ENCODE assay signal across 8 mouse cellular contexts in genomic region chr8:109778993-109779421, GRCm38 (mm10). TPM values are rescaled to one million over a fixed set of nuclear protein-coding genes. Genes with fewer than 3 reads are reported as not detected.
DNase-seq lines count a peak whose midpoint lies in the region; ATAC-seq lines count a peak whose summit lies in the region.

No protein-coding gene starts in this region.

- peak overlapping the region; percentile 97 for H3K4me2 ChIP-seq in forebrain, embryonic 16.5 days (ENCODE audit: low read length)
- H3K4me2 ChIP-seq in kidney, embryonic 15.5 days: peak overlapping the region; percentile 86

- peak; percentile 56; the same call in 1 of the 2 replicates for ATAC-seq in forebrain, embryonic 16.5 days
- peak; percentile 69 for ATAC-seq in kidney, embryonic 15.5 days (replicated peaks; ENCODE audit: low FRiP score)
- ATAC-seq in megakaryocyte, adult 5-6 weeks (ENCODE audit: poor library complexity, severe bottlenecking): peak; percentile 9

- under 1% methylated on average over 32 of the region's 32 CpGs for whole genome bisulfite sequencing in forebrain, embryonic 16.5 days
- 0% methylated on average over 32 of the region's 32 CpGs for WGBS in kidney, embryonic 15.5 days

- no peaks in the 10 kb centered on the region for H3K36me3 ChIP-seq in forebrain, embryonic 16.5 days (ENCODE audit: control insufficient read depth, insufficient read depth)
- H3K36me3 ChIP-seq in kidney, embryonic 15.5 days: no peaks in the 10 kb centered on the region

- peaks cover 25% of the 10 kb centered on the region for H3K4me1 ChIP-seq in forebrain, embryonic 16.5 days (replicated peaks; ENCODE audit: control insufficient read depth, insufficient read depth, low read length)
- H3K4me1 ChIP-seq in kidney, embryonic 15.5 days: peaks cover 17% of the 10 kb centered on the region

- peak; percentile 20 for DNase-seq in embryo, embryonic 10 days (ENCODE audit: low spot score)
- DNase-seq in embryo, embryonic 10.5 days (ENCODE audit: low spot score): no peak
- DNase-seq in thymus, postnatal 10 days (ENCODE audit: low spot score in 2 of 2): peak; percentile 31 to 39
- no peak for DNase-seq in thymus, postnatal 4 days
- DNase-seq in spleen, postnatal 14 days (ENCODE audit: low spot score in 2 of 2): peak; percentile 15 to 23

- peak overlapping the region; percentile 89 for H3K4me3 ChIP-seq in forebrain, embryonic 16.5 days (replicated peaks; ENCODE audit: low read length)
- peak overlapping the region; percentile 98 for H3K4me3 ChIP-seq in kidney, embryonic 15.5 days (replicated peaks)

- H3K27me3 ChIP-seq in forebrain, embryonic 16.5 days (replicated peaks; ENCODE audit: control insufficient read depth, insufficient read depth, low read length): peaks cover 3% of the 10 kb centered on the region; the same call in 1 of the 2 replicates
- peaks cover 13% of the 10 kb centered on the region for H3K27me3 ChIP-seq in kidney, embryonic 15.5 days

- peak overlapping the region; percentile 98 for H3K27ac ChIP-seq in forebrain, embryonic 16.5 days (ENCODE audit: low read length)
- H3K27ac ChIP-seq in kidney, embryonic 15.5 days: peak overlapping the region; percentile 98

- H3K9ac ChIP-seq in forebrain, embryonic 16.5 days (replicated peaks; ENCODE audit: low read depth, low read length): peak overlapping the region; percentile 94
- H3K9ac ChIP-seq in kidney, embryonic 15.5 days: peak overlapping the region; percentile 97

- no peaks in the 10 kb centered on the region for H3K9me3 ChIP-seq in forebrain, embryonic 16.5 days (ENCODE audit: control insufficient read depth, low read length)
- H3K9me3 ChIP-seq in kidney, embryonic 15.5 days (replicated peaks): no peaks in the 10 kb centered on the region

RNA-seq across cellular contexts. Expression of gene Ap1g1, which starts 0.7 kb away (rescaled TPM):
- polyA plus RNA-seq in forebrain, embryonic 16.5 days (2015; fragmentation: Nextera tagmentation; extraction: Ambion mirVana): 56.0 and 65.5 TPM in 2 replicates
- 45.4 TPM in 2 replicates for polyA plus RNA-seq in kidney, embryonic 15.5 days (2015; fragmentation: Nextera tagmentation; extraction: Ambion mirVana)
- 80.6 and 85.2 TPM in 2 replicates for total RNA-seq in megakaryocyte, adult 5-6 weeks (2015)
- 68.4 and 80.5 TPM in 2 replicates for total RNA-seq in megakaryocyte, adult 5-6 weeks (2017)

RNA-seq across cellular contexts. Expression of gene Atxn1l, which starts 41.5 kb away (rescaled TPM):
- 4.4 and 5.1 TPM in 2 replicates for polyA plus RNA-seq in forebrain, embryonic 16.5 days (2015; fragmentation: Nextera tagmentation; extraction: Ambion mirVana)
- polyA plus RNA-seq in kidney, embryonic 15.5 days (2015; fragmentation: Nextera tagmentation; extraction: Ambion mirVana): 7.3 and 7.9 TPM in 2 replicates
- total RNA-seq in megakaryocyte, adult 5-6 weeks (2015): 14.5 and 15.0 TPM in 2 replicates
- 17.7 and 21.3 TPM in 2 replicates for total RNA-seq in megakaryocyte, adult 5-6 weeks (2017)

Comparison
In these comparisons a context has a peak if more than half of its experiments do, and no peak if none do; other contexts are left out.
1. DNase-seq: peak in embryo, embryonic 10 days (single experiment), thymus, postnatal 10 days (2 of 2) and spleen, postnatal 14 days (2 of 2); none in embryo, embryonic 10.5 days (single experiment) and thymus, postnatal 4 days (single experiment).
2. ATAC-seq: peak in every context shown above with its lines; median percentile 69 in kidney, embryonic 15.5 days; 56 in forebrain, embryonic 16.5 days; 9 in megakaryocyte, adult 5-6 weeks.